Mouse (Mus musculus) hindbrain, embryonic 12.5 days (tissue): ENCODE data around the gene Ldah. TPM values are rescaled to one million over a fixed set of nuclear protein-coding genes. Genes with fewer than 3 reads are reported as not detected.

Experiments used
- ATAC-seq: fragments of 200-750 bp; cut with Nextera tagmentation; 2 replicates; pipeline ENCODE4 v1.8.0; 2017; ENCODE audit warnings: moderate TSS enrichment; ENCODE audit not compliant: low FRiP score
- H3K27ac ChIP-seq: fragments of 300-500 bp; sonication (generic); 2 replicates; pipeline ENCODE4 v1.5.1; 2016; ENCODE audit warnings: mild to moderate bottlenecking
- H3K27me3 ChIP-seq: fragments of 300-500 bp; sonication (generic); 2 replicates; pipeline ENCODE4 v1.6.1; 2016; ENCODE audit warnings: mild to moderate bottlenecking
- H3K36me3 ChIP-seq: fragments of 300-500 bp; sonication (generic); 2 replicates; pipeline ENCODE4 v1.6.1; 2016; ENCODE audit warnings: mild to moderate bottlenecking
- H3K4me1 ChIP-seq: fragments of 300-500 bp; sonication (generic); 2 replicates; pipeline ENCODE4 v1.6.1; 2016
- H3K4me2 ChIP-seq: fragments of 300-500 bp; sonication (generic); replicated peaks from 2 replicates; pipeline ENCODE4 v1.6.1; 2016; ENCODE audit warnings: mild to moderate bottlenecking
- H3K4me3 ChIP-seq: fragments of 300-500 bp; sonication (generic); 2 replicates; pipeline ENCODE4 v1.5.1; 2016; ENCODE audit warnings: mild to moderate bottlenecking
- H3K9ac ChIP-seq: fragments of 300-500 bp; sonication (generic); 2 replicates; pipeline ENCODE4 v1.6.1; 2016; ENCODE audit warnings: mild to moderate bottlenecking, moderate library complexity
- H3K9me3 ChIP-seq: fragments of 300-500 bp; sonication (generic); replicated peaks from 2 replicates; pipeline ENCODE4 v1.6.1; 2016; ENCODE audit warnings: mild to moderate bottlenecking
- WGBS: fragments of 180-500 bp; shearing (Covaris S2); methylation state at CpG from one replicate; pipeline ENCODE4 v1.1.7; 2016; 5-methylcytosine and 5-hydroxymethylcytosine counted together
- polyA plus RNA-seq: library from polyadenylated mRNA; unstranded; fragments of >200 nt; fragmentation: Nextera tagmentation; extraction: Ambion mirVana; gene quantifications from 2 replicates; pipeline ENCODE4 v1.2.1, GENCODE M21; 2016

Gene Ldah
- polyA plus RNA-seq, 1 experiment from 2014 or later = 71.3 TPM

- Histone ChIP-seq H3K4me2 (no peak overlapping the region), H3K9ac (no peak overlapping the region), H3K27me3 (no peaks in the 10 kb centered on the region), H3K4me3 (no peak overlapping the region), H3K4me1 (peaks cover 12% of the 10 kb centered on the region), H3K27ac (no peak overlapping the region), H3K9me3 (no peaks in the 10 kb centered on the region), H3K36me3 (peaks cover 19% of the 10 kb centered on the region)
- WGBS = 93% methylated on average over 13 of the region's 13 CpGs
- no peak for ATAC-seq
These were observed 117.5 kb downstream of the Ldah start for GRCm38 (mm10) chr12:8325245-8325942.

- 89% methylated on average over 17 of the region's 17 CpGs for WGBS
- H3K4me1 ChIP-seq = peaks cover 12% of the 10 kb centered on the region
- no peak overlapping the region for H3K27ac ChIP-seq
- peaks cover 19% of the 10 kb centered on the region for H3K36me3 ChIP-seq
- no peaks in the 10 kb centered on the region for H3K9me3 ChIP-seq
- H3K4me2 ChIP-seq = no peak overlapping the region
- no peaks in the 10 kb centered on the region for H3K27me3 ChIP-seq
- no peak overlapping the region for H3K4me3 ChIP-seq
- H3K9ac ChIP-seq = no peak overlapping the region
- ATAC-seq = no peak
These were observed 118.1 kb downstream of the Ldah start for GRCm38 (mm10) chr12:8325943-8326522.

GRCm38 (mm10) chr12:8326825-8327674, 119.1 kb downstream of the Ldah start:
- H3K27ac ChIP-seq = peak overlapping the region; percentile 60
- H3K4me3 ChIP-seq = no peak overlapping the region
- H3K27me3 ChIP-seq = no peaks in the 10 kb centered on the region
- peaks cover 15% of the 10 kb centered on the region for H3K36me3 ChIP-seq
- peak; percentile 92 for ATAC-seq
- H3K9me3 ChIP-seq = no peaks in the 10 kb centered on the region
- peaks cover 20% of the 10 kb centered on the region for H3K4me1 ChIP-seq
- peak overlapping the region; percentile 36; the same call in 1 of the 2 replicates for H3K9ac ChIP-seq
- WGBS = 26% methylated on average over 17 of the region's 17 CpGs
- H3K4me2 ChIP-seq = no peak overlapping the region

- no peaks in the 10 kb centered on the region for H3K27me3 ChIP-seq
- H3K9me3 ChIP-seq = no peaks in the 10 kb centered on the region
- no peak overlapping the region for H3K4me2 ChIP-seq
- peaks cover 15% of the 10 kb centered on the region for H3K36me3 ChIP-seq
- 57% methylated on average over 1 of the region's 1 CpGs for whole genome bisulfite sequencing
- H3K4me3 ChIP-seq = no peak overlapping the region
- H3K27ac ChIP-seq = peak overlapping the region; percentile 60
- H3K9ac ChIP-seq = peak overlapping the region; percentile 36; the same call in 1 of the 2 replicates
- peaks cover 24% of the 10 kb centered on the region for H3K4me1 ChIP-seq
- ATAC-seq = no peak
These were observed 119.8 kb downstream of the Ldah start for GRCm38 (mm10) chr12:8327675-8328053.

GRCm38 (mm10) chr12:8329236-8329635, 121.3 kb downstream of the Ldah start:
- Histone ChIP-seq H3K36me3 (peaks cover 11% of the 10 kb centered on the region), H3K4me3 (no peak overlapping the region), H3K4me1 (peaks cover 24% of the 10 kb centered on the region), H3K4me2 (no peak overlapping the region), H3K27ac (no peak overlapping the region), H3K27me3 (no peaks in the 10 kb centered on the region), H3K9ac (no peak overlapping the region), H3K9me3 (no peaks in the 10 kb centered on the region)
- WGBS = 93% methylated on average over 7 of the region's 7 CpGs
- no peak for ATAC-seq

DNA sequence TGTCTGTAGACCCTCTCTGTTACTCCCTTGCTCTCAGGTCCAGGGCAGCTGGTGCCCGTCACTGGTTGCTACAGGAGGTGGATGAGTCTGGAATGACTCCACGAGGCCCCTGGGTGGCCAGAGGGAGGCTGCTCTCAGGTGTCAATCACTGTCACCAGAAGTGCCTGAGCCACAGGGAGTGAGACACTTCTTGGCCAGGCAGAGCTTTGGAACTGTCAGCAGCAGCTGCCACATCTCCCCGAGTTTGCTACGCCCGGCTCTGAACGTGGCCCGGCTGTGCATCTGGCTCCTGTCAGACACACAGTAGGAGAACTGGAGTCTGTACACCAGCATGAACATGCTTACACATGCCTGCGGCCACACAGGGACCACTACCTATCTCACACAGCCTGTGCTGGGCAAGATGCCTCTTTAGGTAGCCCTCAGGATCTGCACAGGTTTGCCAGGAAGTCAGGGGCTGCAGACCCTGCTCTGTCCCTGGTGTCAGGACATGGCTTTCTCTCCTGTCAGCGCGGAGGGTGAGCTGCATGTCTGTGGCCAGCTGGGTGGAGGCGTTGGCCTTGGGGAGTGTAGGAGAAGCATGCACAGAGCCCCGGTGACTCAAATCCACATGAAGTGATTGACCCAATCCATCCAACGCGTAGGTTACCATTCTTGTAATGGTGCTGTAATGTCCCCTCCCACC, 123.7 kb downstream of the Ldah start:
- Histone ChIP-seq H3K27ac (peak overlapping the region; percentile 40; the same call in 1 of the 2 replicates), H3K9me3 (no peaks in the 10 kb centered on the region), H3K4me3 (no peak overlapping the region), H3K36me3 (0 out of 2 replicates have a peak, but pooled peaks cover 6% of the 10 kb centered on the region), H3K9ac (no peak overlapping the region; the same call in 1 of the 2 replicates), H3K27me3 (no peaks in the 10 kb centered on the region), H3K4me2 (no peak overlapping the region), H3K4me1 (peaks cover 24% of the 10 kb centered on the region)
- peak; percentile 15 for ATAC-seq
- 48% methylated on average over 14 of the region's 14 CpGs for WGBS

DNA sequence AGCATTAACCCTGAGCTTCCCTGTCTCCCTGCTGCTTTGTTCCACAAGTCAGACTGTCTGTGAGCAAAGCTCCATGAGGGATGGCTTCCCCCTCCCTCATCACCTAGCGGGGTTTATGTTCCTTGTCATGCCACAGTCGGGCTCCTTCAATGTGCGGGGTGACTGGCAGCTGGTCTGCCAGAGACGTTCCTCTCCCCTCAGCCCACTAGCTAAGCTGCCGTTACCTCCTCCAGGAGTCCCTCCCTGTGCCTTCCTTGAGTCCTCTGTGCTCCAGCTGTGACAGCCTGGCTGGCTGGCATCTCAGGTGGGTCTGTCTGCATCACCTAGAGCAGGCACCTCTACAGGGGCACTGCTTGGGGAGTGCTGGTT, 124.3 kb downstream of the Ldah start:
- no peak overlapping the region for H3K4me3 ChIP-seq
- H3K9me3 ChIP-seq = no peaks in the 10 kb centered on the region
- H3K27ac ChIP-seq = no peak overlapping the region
- 62% methylated on average over 5 of the region's 5 CpGs for WGBS
- ATAC-seq = peak; percentile 3; the same call in 1 of the 2 replicates
- H3K27me3 ChIP-seq = no peaks in the 10 kb centered on the region
- H3K36me3 ChIP-seq = 0 out of 2 replicates have a peak, but pooled peaks cover 11% of the 10 kb centered on the region
- H3K9ac ChIP-seq = no peak overlapping the region; the same call in 1 of the 2 replicates
- peaks cover 21% of the 10 kb centered on the region for H3K4me1 ChIP-seq
- H3K4me2 ChIP-seq = no peak overlapping the region

DNA sequence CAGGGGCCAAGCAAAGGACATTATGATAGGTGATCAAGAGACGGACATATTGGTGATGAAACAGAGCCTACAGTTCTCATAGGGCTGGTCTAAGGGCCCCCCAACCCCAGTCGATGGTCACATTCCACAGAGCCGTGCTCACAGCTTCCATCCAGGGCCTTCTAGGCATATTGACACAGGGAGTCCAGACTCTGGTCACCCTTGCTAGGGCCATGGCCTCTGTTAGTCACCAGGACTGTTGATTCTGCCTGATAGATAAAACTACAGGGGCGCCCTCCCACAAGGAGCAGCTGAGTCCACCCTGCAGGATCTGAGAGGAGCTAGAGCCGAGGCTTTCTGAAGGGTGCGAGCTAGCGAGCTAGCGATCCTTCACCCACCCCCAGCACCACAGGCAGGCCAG, 125.7 kb downstream of the Ldah start:
- ATAC-seq = no peak
- WGBS = 90% methylated on average over 8 of the region's 8 CpGs
- Histone ChIP-seq H3K36me3 (0 out of 2 replicates have a peak, but pooled peaks cover 17% of the 10 kb centered on the region), H3K9ac (no peak overlapping the region), H3K9me3 (no peaks in the 10 kb centered on the region), H3K4me2 (no peak overlapping the region), H3K4me1 (peaks cover 15% of the 10 kb centered on the region), H3K4me3 (no peak overlapping the region), H3K27me3 (no peaks in the 10 kb centered on the region), H3K27ac (no peak overlapping the region)

DNA sequence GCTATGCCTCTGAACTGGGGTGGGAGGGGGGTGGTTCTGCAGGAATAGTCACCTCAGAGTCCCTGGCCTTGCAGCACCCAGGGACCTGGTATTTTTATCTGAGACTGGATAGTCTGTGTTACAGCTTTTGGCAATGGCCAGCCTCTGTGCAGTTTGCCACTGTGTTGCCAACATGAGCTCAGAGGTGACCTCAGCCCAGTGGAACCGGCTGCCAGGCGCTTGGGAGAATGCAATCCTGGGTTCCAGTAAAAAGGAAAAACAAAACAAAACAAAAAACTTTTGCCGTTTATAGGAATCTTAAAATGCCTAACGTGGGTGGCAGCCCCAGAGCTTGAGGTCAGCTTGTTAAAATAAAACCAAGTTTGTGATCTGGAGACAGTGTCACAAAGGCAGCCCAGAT, 126.4 kb downstream of the Ldah start:
- peaks cover 22% of the 10 kb centered on the region for H3K4me1 ChIP-seq
- no peaks in the 10 kb centered on the region for H3K9me3 ChIP-seq
- H3K9ac ChIP-seq = no peak overlapping the region
- no peak overlapping the region for H3K4me2 ChIP-seq
- 93% methylated on average over 4 of the region's 4 CpGs for WGBS
- H3K27me3 ChIP-seq = no peaks in the 10 kb centered on the region
- no peak overlapping the region for H3K27ac ChIP-seq
- H3K4me3 ChIP-seq = no peak overlapping the region
- no peak for ATAC-seq
- 0 out of 2 replicates have a peak, but pooled peaks cover 13% of the 10 kb centered on the region for H3K36me3 ChIP-seq
